Comparison of ENCODE assay signal across 9 mouse cellular contexts in the genomic region with DNA sequence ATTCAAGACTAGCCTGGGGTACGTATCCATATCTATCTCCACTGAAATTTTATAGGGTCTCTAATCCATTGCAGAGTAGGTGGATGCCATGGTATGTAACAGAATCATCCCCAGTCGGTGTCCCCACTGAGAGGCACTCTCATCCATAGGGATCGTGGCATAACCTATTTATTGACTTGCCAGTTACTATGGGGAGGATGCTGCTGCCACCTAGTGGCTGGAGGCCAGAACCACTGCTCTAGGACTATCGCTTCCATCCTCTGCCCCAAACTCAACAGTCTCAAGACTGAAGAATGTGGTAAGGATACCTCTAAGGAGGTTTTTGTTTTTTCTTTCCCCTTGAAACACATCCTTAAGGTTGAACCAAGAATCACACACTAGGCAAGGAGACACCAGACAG. TPM values are rescaled to one million over a fixed set of nuclear protein-coding genes. Genes with fewer than 3 reads are reported as not detected.
A peak's percentile ranks its signal among the peaks of the same experiment; 100 is the strongest.
DNase-seq lines count a peak whose midpoint lies in the region; ATAC-seq and TF ChIP-seq lines count a peak whose summit lies in the region.
"Had no signal": no experiment of that assay in that cellular context is flagged by ENCODE, and none has a peak within 500 bp of the region (broad histone marks: within the 10 kb centered on the region; RNA-seq: fewer than 3 reads in every experiment).

No protein-coding gene starts in this region.

- WGBS in lung, embryonic 14.5 days = 49% methylated on average over 4 of the region's 4 CpGs

- H3K4me3 ChIP-seq in lung, embryonic 14.5 days (ENCODE audit: low read depth, low read length) = no peak overlapping the region

- POLR2A ChIA-PET in Patski (lab: Charles Lee) = no interaction called here

- H3K36me3 ChIP-seq in lung, embryonic 14.5 days (ENCODE audit: insufficient read depth) = no peaks in the 10 kb centered on the region

- peak; percentile 86 for TF ChIP-seq CTCF in Patski (IDR thresholded peaks at IDR 0.05)
- peak; percentile 86 for TF ChIP-seq CTCF in lung, embryonic 14.5 days (IDR thresholded peaks at IDR 0.05; ENCODE audit: low read depth)

- no peak overlapping the region for H3K4me2 ChIP-seq in lung, embryonic 14.5 days

- H3K27ac ChIP-seq in lung, embryonic 14.5 days (ENCODE audit: low read depth) = peak overlapping the region; percentile 46

- H3K9ac ChIP-seq in lung, embryonic 14.5 days = no peak overlapping the region

- DNase-seq in CD8-positive naive resting alpha-beta T cell, adult 2 months (ENCODE audit: low read depth in 2 of 2, low spot score in 2 of 2) = peak; percentile 59 to 71
- peak; percentile 13 for DNase-seq in Patski (ENCODE audit: low read depth, low spot score)
- DNase-seq in cerebellum, postnatal 14 days = peak; percentile 50 to 71
- DNase-seq in gastrocnemius, postnatal 4 days (ENCODE audit: low spot score in 2 of 2) = peak; percentile 39 to 59
- DNase-seq in kidney, postnatal 14 days = peak; percentile 65
- DNase-seq in lung, embryonic 14.5 days = peak; percentile 82
- DNase-seq in skeletal muscle tissue, adult 2 months (ENCODE audit: low read depth, low spot score) = peak; percentile 42
- DNase-seq in urinary bladder, postnatal 4 days (ENCODE audit: low spot score in 2 of 2) = peak; percentile 31 to 69

- no peak for ATAC-seq in Patski
- peak; percentile 8; the same call in 1 of the 2 replicates for ATAC-seq in lung, embryonic 14.5 days (ENCODE audit: insufficient read depth)

- CTCF ChIA-PET in Patski (lab: Charles Lee) = interaction anchor here (0.9 to 2.9 kb wide), 4 partner anchors 45 to 85 kb away, joined by 3 to 25 read pairs (median 10); no protein-coding TSS in a partner anchor

- peaks cover 3% of the 10 kb centered on the region; the same call in 1 of the 2 replicates for H3K4me1 ChIP-seq in lung, embryonic 14.5 days (ENCODE audit: insufficient read depth)

- in situ Hi-C loops in Patski (cut with MboI; ENCODE audit: low pct_unique_long_range_greater_than_20kb) = loop anchor here (5.0 kb wide), 1 partner anchor 51 kb away; no protein-coding TSS in a partner anchor

- H3K9me3 ChIP-seq in lung, embryonic 14.5 days (ENCODE audit: low read depth, low read length) = no peaks in the 10 kb centered on the region

- no peaks in the 10 kb centered on the region for H3K27me3 ChIP-seq in Patski
- no peaks in the 10 kb centered on the region for H3K27me3 ChIP-seq in lung, embryonic 14.5 days (ENCODE audit: insufficient read depth, low read length)

RNA-seq across cellular contexts. Expression of a gene that starts 16.0 kb away (rescaled TPM):
- polyA plus RNA-seq in Patski (2021) = not detected
- total RNA-seq in gastrocnemius, postnatal 4 days (2021) = not detected
- polyA plus RNA-seq in lung, embryonic 14.5 days (2014; fragmentation: Nextera tagmentation; extraction: Ambion mirVana) = not detected in 2 replicates
- total RNA-seq: left cerebral cortex, postnatal 36 days had no signal

RNA-seq across cellular contexts. Expression of a gene that starts 17.1 kb away (rescaled TPM):
- polyA plus RNA-seq in Patski (2021) = not detected
- total RNA-seq in gastrocnemius, postnatal 4 days (2021) = not detected
- 0.34 and 0.45 TPM in 2 replicates for polyA plus RNA-seq in lung, embryonic 14.5 days (2014; fragmentation: Nextera tagmentation; extraction: Ambion mirVana)

RNA-seq across cellular contexts. Expression of a gene that starts 27.4 kb away (rescaled TPM):
- polyA plus RNA-seq in Patski (2021) = 7.7 TPM
- 10 to 100 TPM in 1 of 2 experiments, 1 to 10 TPM in 1; 8.2 to 10.6 TPM for total RNA-seq in gastrocnemius, postnatal 4 days (2021)
- 4.3 and 4.8 TPM in 2 replicates for polyA plus RNA-seq in lung, embryonic 14.5 days (2014; fragmentation: Nextera tagmentation; extraction: Ambion mirVana)

Comparison
In these comparisons a context has a peak if more than half of its experiments do, and no peak if none do; other contexts are left out.
1. DNase-seq: peak in every context shown above with its lines; median percentile 82 in lung, embryonic 14.5 days; 65 in CD8-positive naive resting alpha-beta T cell, adult 2 months; 65 in kidney, postnatal 14 days; 60 in cerebellum, postnatal 14 days; 50 in urinary bladder, postnatal 4 days; 49 in gastrocnemius, postnatal 4 days; 42 in skeletal muscle tissue, adult 2 months; 13 in Patski.